Mouse (Mus musculus) intestine, embryonic 16.5 days (tissue): ENCODE measurements around the gene Usp34. TPM values are rescaled to one million over a fixed set of nuclear protein-coding genes. Genes with fewer than 3 reads are reported as not detected.

Source experiments
- ATAC-seq: fragments of 200-750 bp; cut with Nextera tagmentation; 2 replicates; pipeline ENCODE4 v1.8.0; 2017; ENCODE audit warnings: moderate TSS enrichment, moderate library complexity
- H3K27ac ChIP-seq: fragments of 300-500 bp; sonication (generic); 2 replicates; pipeline ENCODE4 v1.5.1; 2014; ENCODE audit warnings: mild to moderate bottlenecking, low read length
- H3K27me3 ChIP-seq: fragments of 300-500 bp; sonication (generic); replicated peaks from 2 replicates; pipeline ENCODE4 v1.6.1; 2014; ENCODE audit warnings: low read length, control low read depth, mixed read lengths; ENCODE audit not compliant: control insufficient read depth, insufficient read depth
- H3K36me3 ChIP-seq: fragments of 300-500 bp; sonication (generic); 2 replicates; pipeline ENCODE4 v1.6.1; 2014; ENCODE audit warnings: low read length, control low read depth; ENCODE audit not compliant: control insufficient read depth, insufficient read depth
- H3K4me1 ChIP-seq: fragments of 300-500 bp; sonication (generic); 2 replicates; pipeline ENCODE4 v1.6.1; 2014; ENCODE audit warnings: low read length, control low read depth, mixed read lengths; ENCODE audit not compliant: control insufficient read depth, insufficient read depth
- H3K4me2 ChIP-seq: fragments of 300-500 bp; sonication (generic); 2 replicates; pipeline ENCODE4 v1.6.1; 2014; ENCODE audit warnings: low read depth, low read length, control low read depth
- H3K4me3 ChIP-seq: fragments of 300-500 bp; sonication (generic); 2 replicates; pipeline ENCODE4 v1.5.1; 2014; ENCODE audit warnings: mild to moderate bottlenecking, low read length
- H3K9ac ChIP-seq: fragments of 300-500 bp; sonication (generic); 2 replicates; pipeline ENCODE4 v1.6.1; 2014; ENCODE audit warnings: low read depth, low read length
- H3K9me3 ChIP-seq: fragments of 300-500 bp; sonication (generic); 2 replicates; pipeline ENCODE4 v1.6.1; 2016; ENCODE audit warnings: low read length, control low read depth; ENCODE audit not compliant: control insufficient read depth
- WGBS: fragments of 180-500 bp; shearing (Covaris S2); extraction: QIAGEN DNeasy Blood & Tissue Kit; methylation state at CpG from one replicate; pipeline ENCODE4 v1.1.7; 2014; 5-methylcytosine and 5-hydroxymethylcytosine counted together
- microRNA-seq: library from miRNA; unstranded; fragments of <30 nt; microRNA quantifications from one replicate; pipeline ENCODE4, GENCODE M21; 2016
- polyA plus RNA-seq: library from polyadenylated mRNA; unstranded; fragments of >200 nt; fragmentation: Nextera tagmentation; extraction: Ambion mirVana; gene quantifications from 2 replicates; pipeline ENCODE4 v1.2.1, GENCODE M21; 2015

Gene Usp34
- polyA plus RNA-seq, 1 experiment from 2014 or later: 16.9 TPM

GRCm38 (mm10) chr11:23515315-23515714 is 208.6 kb downstream of the Usp34 start:
- Histone ChIP-seq H3K9me3 (no peaks in the 10 kb centered on the region), H3K9ac (no peak overlapping the region), H3K4me1 (no peaks in the 10 kb centered on the region), H3K4me2 (no peak overlapping the region), H3K27me3 (no peaks in the 10 kb centered on the region), H3K36me3 (no peaks in the 10 kb centered on the region), H3K27ac (no peak overlapping the region), H3K4me3 (no peak overlapping the region)
- ATAC-seq: no peak
- 75% methylated on average over 2 of the region's 2 CpGs for WGBS

- no peak for ATAC-seq
- Histone ChIP-seq H3K9ac (no peak overlapping the region), H3K36me3 (no peaks in the 10 kb centered on the region), H3K27ac (no peak overlapping the region), H3K4me2 (no peak overlapping the region), H3K4me3 (no peak overlapping the region), H3K9me3 (no peaks in the 10 kb centered on the region), H3K4me1 (no peaks in the 10 kb centered on the region), H3K27me3 (no peaks in the 10 kb centered on the region)
- 79% methylated on average over 3 of the region's 3 CpGs for WGBS
These were observed 212.3 kb downstream of the Usp34 start for GRCm38 (mm10) chr11:23518981-23519380.

- WGBS: 45% methylated on average over 5 of the region's 5 CpGs
- Histone ChIP-seq H3K4me1 (no peaks in the 10 kb centered on the region), H3K9ac (no peak within 1 kb of the TSS), H3K36me3 (no peaks in the 10 kb centered on the region), H3K4me3 (no peak within 1 kb of the TSS), H3K27ac (no peak within 1 kb of the TSS), H3K4me2 (no peak within 1 kb of the TSS), H3K27me3 (no peaks in the 10 kb centered on the region), H3K9me3 (no peaks in the 10 kb centered on the region)
- no peak for ATAC-seq
These were observed 213.9 kb downstream of the Usp34 start, which contains the start of gene 1700093K21Rik for GRCm38 (mm10) chr11:23520473-23521205. Gene 1700093K21Rik (minus strand): TSS chr11:23521155.

GRCm38 (mm10) chr11:23537446-23537845 is 230.8 kb downstream of the Usp34 start:
- no peaks in the 10 kb centered on the region for H3K36me3 ChIP-seq
- H3K4me3 ChIP-seq: no peak overlapping the region
- no peaks in the 10 kb centered on the region for H3K27me3 ChIP-seq
- 82% methylated on average over 2 of the region's 2 CpGs for WGBS
- H3K9me3 ChIP-seq: no peaks in the 10 kb centered on the region
- no peak overlapping the region for H3K9ac ChIP-seq
- no peaks in the 10 kb centered on the region for H3K4me1 ChIP-seq
- no peak overlapping the region for H3K27ac ChIP-seq
- no peak overlapping the region for H3K4me2 ChIP-seq
- no peak for ATAC-seq

Small RNA genes lying within 50 kb of the gene (microRNA-seq; reads per million reads assigned to microRNA genes)
- gene Gm47279: not detected

Other genes starting within 250 kb of the Usp34 start
- gene Xpo1, start 50.9 kb upstream of the Usp34 start, polyA plus RNA-seq: 49.6 and 52.8 TPM in 2 replicates
- 53.1 and 54.4 TPM in 2 replicates for gene Ahsa2, start 191.1 kb downstream of the Usp34 start, polyA plus RNA-seq
- not detected in 2 replicates for gene 1700093K21Rik, start 214.3 kb downstream of the Usp34 start, polyA plus RNA-seq